Mouse (Mus musculus): ENCODE results near the gene Cpsf6.
"Not testable (repeated sequence)": the region's sequence is repeated elsewhere in the genome, so short reads cannot be mapped to it uniquely, and the experiment has no call there.

Gene Cpsf6

DNA sequence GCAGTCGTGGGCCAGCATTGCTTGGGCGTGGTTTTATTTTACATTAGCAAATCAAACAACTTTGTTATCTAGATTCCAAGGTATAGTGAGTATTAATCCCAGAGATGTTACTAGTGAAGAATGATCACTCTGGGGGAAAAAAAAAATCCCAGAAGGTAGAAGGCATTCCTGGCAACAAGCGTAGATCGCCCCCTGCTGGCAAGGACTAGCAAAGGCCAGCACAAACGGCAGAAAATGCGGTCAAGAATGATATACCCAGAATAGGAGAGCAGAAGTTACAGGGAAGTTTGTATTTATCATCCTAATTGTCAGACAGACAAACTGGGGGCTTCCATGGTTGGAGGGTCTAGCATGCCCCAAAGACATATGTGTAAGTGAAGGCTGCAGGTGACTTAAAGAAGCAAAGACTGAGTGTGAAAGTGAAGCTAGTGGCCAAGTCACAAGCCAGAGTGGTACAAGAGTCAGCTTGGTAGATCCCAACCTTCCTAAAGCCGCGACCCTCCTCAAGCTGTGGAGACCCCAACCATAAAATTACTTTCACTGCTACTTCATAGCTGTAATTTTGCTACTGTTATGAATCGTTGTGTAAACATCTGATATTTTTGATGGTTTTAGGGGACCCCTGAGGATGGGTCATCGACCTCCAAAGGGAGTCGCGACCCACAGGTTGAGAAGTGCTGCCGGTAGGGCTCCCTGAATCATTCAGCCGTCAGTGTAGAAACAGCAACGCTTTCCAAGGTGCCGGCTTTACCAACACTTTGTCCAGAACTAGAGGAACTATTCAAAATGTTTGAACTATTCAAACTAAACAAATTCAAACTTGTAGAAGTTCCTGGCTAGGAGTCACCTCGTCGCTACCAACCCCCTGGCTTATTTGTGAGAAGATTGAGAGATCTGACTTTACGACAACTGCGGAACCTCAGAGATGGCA is 22.9 kb upstream of the Cpsf6 start:
- in situ Hi-C loops (cut with MboI; ENCODE audit: unreplicated experiment in 2 of 2): loop anchor here in 1 of 2 experiments (5.0 kb wide), 1 partner anchor 35 kb away; no protein-coding TSS in a partner anchor

- in situ Hi-C loops (cut with MboI; ENCODE audit: unreplicated experiment in 2 of 2): loop anchor here in 1 of 2 experiments (5.0 kb wide), 1 partner anchor 34 kb away; no protein-coding TSS in a partner anchor
Measured at GRCm38 (mm10) chr10:117401364-117401763, 21.5 kb upstream of the Cpsf6 start.

DNA sequence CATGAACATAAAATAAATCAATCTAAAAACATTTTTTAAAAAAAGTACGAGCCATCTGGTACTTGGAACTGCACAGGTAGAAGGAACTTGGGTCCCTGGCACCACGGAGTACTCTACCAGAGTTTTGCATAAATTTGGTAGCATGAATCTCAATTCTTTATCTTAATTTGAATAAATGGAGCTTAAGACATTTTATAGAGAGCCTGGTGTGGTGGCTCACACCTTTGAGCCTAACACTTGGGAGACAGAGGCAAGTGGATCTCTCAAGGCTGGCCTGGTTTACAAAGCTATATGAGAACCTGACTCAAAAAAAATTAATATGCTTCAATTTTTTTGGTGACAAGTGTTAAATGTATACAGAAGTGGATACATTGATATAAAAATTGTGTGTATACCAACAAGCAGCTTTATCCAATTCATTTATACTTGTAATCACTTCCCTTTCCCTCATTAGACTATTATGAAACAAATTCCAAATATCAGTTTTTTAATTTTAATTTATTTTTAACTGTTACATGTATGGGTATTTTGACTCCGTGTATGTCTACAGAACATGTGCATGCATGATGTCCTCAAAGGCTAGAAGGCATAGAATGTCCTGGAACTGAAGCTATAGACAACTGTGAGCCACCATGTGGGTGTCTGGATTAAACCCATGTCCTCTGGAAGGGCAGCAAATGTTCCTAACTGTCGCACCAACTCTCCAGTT is 20.6 kb upstream of the Cpsf6 start:
- in situ Hi-C loops (cut with MboI; ENCODE audit: unreplicated experiment in 2 of 2): loop anchor here in 1 of 2 experiments (5.0 kb wide), 1 partner anchor 33 kb away; no protein-coding TSS in a partner anchor

DNA sequence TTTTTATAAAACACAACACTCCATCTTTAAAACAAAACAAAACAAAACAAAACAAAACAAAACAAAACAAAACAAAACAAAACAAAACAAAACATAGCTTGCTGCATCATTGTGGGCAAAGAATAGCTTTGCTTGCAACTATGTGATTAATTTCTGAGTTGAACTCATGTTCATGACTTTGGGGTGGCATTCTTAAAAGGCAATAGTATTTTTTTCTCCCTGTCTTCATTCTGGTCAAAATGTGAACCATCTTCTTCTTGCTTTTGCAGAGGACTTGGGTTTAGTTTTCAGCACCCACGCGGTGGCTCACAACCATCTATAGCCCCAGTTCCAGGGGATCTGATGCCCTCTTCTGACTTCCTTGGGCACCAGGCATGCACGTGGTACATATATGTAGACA is 20.0 kb upstream of the Cpsf6 start:
- in situ Hi-C loops (cut with MboI; ENCODE audit: unreplicated experiment in 2 of 2): loop anchor here (5.0 kb wide), 3 partner anchors 32 to 38 kb away; no protein-coding TSS in a partner anchor

- in situ Hi-C loops (cut with MboI; ENCODE audit: unreplicated experiment in 2 of 2): loop anchor here in 1 of 2 experiments (5.0 kb wide), 2 partner anchors 33 to 37 kb away; no protein-coding TSS in a partner anchor
Measured at GRCm38 (mm10) chr10:117399196-117399595, 19.4 kb upstream of the Cpsf6 start.

GRCm38 (mm10) chr10:117398044-117398780 is 18.4 kb upstream of the Cpsf6 start:
- in situ Hi-C loops (cut with MboI; ENCODE audit: unreplicated experiment in 2 of 2): loop anchor here in 1 of 2 experiments (5.0 kb wide), 2 partner anchors 34 to 36 kb away; no protein-coding TSS in a partner anchor

- in situ Hi-C loops (cut with MboI; ENCODE audit: unreplicated experiment in 2 of 2): loop anchor here in 1 of 2 experiments (5.0 kb wide), 2 partner anchors 35 kb away; no protein-coding TSS in a partner anchor
Measured at GRCm38 (mm10) chr10:117397106-117397625, 17.4 kb upstream of the Cpsf6 start.

- in situ Hi-C loops (cut with MboI; ENCODE audit: unreplicated experiment in 2 of 2): loop anchor here in 1 of 2 experiments (5.0 kb wide), 2 partner anchors 34 to 36 kb away; no protein-coding TSS in a partner anchor
Measured at GRCm38 (mm10) chr10:117396386-117397048, 16.7 kb upstream of the Cpsf6 start.

DNA sequence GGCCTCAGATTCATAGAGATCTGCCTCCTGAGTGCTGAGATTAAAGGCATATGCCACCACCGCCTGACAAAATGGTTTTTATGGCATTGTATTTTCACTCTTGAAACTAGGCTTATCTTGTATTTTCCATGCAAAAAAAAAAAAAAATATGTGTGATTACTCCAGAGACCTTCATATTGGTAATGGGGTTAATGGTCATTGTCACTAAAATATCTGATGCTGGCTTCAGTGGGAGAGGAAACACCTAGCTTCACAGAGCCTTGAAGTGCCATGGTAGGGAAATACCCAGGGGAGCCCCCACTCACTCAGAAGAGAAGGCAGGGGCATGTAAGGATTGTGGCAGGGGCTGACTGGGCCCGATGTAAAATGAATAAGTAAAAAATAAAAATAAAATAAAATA is 16.0 kb upstream of the Cpsf6 start:
- in situ Hi-C loops (cut with MboI; ENCODE audit: unreplicated experiment in 2 of 2): loop anchor here in 1 of 2 experiments (5.0 kb wide), 2 partner anchors 34 to 36 kb away; no protein-coding TSS in a partner anchor

GRCm38 (mm10) chr10:117394738-117395550 is 15.1 kb upstream of the Cpsf6 start:
- in situ Hi-C loops (cut with MboI; ENCODE audit: unreplicated experiment in 2 of 2): loop anchor here in 1 of 2 experiments (5.0 kb wide), 2 partner anchors 33 to 37 kb away; no protein-coding TSS in a partner anchor

- in situ Hi-C loops (cut with MboI; ENCODE audit: unreplicated experiment in 2 of 2): no loop called here
Measured at GRCm38 (mm10) chr10:117393891-117394395, 14.1 kb upstream of the Cpsf6 start.

DNA sequence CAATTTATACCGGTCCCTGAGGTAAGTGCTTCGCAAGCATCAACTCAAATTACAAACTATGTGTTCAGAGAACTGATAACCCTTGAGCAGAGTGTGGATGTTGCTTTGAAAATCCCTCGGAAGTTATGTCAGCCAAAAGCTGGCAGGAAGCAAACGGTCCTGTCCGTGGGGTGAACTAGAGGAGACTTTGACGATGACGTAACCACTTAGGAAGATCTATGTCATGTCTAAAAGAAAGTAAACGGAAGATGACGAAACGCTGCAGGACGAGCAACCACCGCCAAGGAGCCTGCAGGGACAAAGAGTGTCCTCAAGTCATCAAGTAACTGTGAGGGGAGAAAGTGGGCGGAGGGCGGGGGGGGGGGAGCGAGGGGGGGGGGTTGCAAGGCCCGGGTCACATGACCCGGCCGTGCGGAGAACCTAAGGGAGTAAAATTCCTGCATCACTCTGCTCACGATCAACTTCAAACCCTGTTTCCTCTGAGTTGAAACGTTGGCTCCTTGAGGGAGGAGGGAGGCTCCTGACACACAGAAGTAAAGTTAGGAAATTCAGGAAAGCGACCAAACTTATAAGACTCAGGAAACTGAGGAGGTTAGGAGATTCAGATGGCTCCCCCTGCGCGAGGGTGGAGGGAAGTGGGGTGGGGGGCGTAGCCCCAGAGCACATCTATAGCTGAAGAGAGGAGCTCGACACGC is 13.5 kb upstream of the Cpsf6 start:
- in situ Hi-C loops (cut with MboI; ENCODE audit: unreplicated experiment in 2 of 2): no loop called here

DNA sequence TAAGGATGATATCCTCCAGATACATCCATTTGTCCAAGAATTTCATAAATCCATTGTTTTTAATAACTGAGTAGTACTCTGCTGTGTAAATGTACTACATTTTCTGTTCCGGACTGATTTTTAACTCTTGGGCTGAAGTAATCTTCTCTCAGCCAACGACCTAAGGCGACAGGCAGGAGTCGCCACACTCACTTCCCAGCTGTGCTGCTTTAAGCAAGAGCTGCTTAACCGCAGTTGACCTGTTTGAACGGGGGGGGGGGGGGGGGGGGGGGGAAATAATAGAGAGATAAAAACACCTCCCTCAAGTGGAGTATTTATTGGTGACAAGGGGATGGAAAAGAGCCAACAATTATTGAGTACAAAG is 13.0 kb upstream of the Cpsf6 start:
- in situ Hi-C loops (cut with MboI; ENCODE audit: unreplicated experiment in 2 of 2): no loop called here

- in situ Hi-C loops (cut with MboI; ENCODE audit: unreplicated experiment in 2 of 2): not testable (repeated sequence)
Measured at GRCm38 (mm10) chr10:117392397-117392796, 12.6 kb upstream of the Cpsf6 start.

GRCm38 (mm10) chr10:117391801-117392200 is 12.0 kb upstream of the Cpsf6 start:
- in situ Hi-C loops (cut with MboI; ENCODE audit: unreplicated experiment in 2 of 2): no loop called here

DNA sequence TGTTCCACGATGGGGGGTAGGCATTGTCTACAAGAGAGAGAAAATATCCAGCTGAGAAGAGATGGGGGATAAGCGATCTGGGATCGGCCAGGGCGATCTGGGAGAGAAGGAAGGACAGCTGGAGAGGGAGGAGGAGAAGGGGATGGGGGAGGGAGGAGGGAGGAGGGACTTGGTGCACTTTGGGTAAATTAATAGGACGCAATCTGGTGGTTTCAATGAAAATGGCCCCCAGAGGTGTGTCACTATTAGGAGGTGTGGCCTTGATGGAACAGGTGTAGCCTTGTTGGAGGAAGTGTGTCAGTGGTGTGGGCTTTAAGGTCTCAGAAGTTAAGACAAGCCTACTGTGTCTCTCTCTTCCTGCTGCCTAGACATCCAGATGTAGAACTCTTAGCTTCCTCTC is 11.2 kb upstream of the Cpsf6 start:
- in situ Hi-C loops (cut with MboI; ENCODE audit: unreplicated experiment in 2 of 2): no loop called here
